Mouse (Mus musculus): ENCODE measurements around the gene C1ql3.

The C1ql3 gene

GRCm38 (mm10) chr2:13011472-13011871 is at the start of gene C1ql3:
Gene C1ql3, minus strand, starts transcription at chr2:13011806.
- DNase-seq: no peak

- DNase-seq: no peak
Measured at GRCm38 (mm10) chr2:13060426-13061170, 49.0 kb upstream of the C1ql3 start.

GRCm38 (mm10) chr2:13048649-13049048 is 37.0 kb upstream of the C1ql3 start:
- no peak for DNase-seq

GRCm38 (mm10) chr2:13044555-13044954 is 32.9 kb upstream of the C1ql3 start:
- DNase-seq: no peak

- DNase-seq: peak; percentile 37
Measured at GRCm38 (mm10) chr2:13039785-13040184, 28.2 kb upstream of the C1ql3 start.

- peak; percentile 30 for DNase-seq
Measured at GRCm38 (mm10) chr2:13038772-13039171, 27.2 kb upstream of the C1ql3 start.

GRCm38 (mm10) chr2:13018861-13019260 is 7.3 kb upstream of the C1ql3 start:
- no peak for DNase-seq

- DNase-seq: peak; percentile 24
Measured at GRCm38 (mm10) chr2:13018382-13018781, 6.8 kb upstream of the C1ql3 start.

GRCm38 (mm10) chr2:13011973-13012372 is 367 bp upstream of the C1ql3 start:
- DNase-seq: no peak

- DNase-seq: peak; percentile 93
Measured at GRCm38 (mm10) chr2:13010460-13011341, 905 bp downstream of the C1ql3 start.

GRCm38 (mm10) chr2:13010030-13010459 is 1.6 kb downstream of the C1ql3 start:
- DNase-seq: peak; percentile 87

GRCm38 (mm10) chr2:13009261-13009972 is 2.2 kb downstream of the C1ql3 start:
- no peak for DNase-seq

GRCm38 (mm10) chr2:13008433-13008832 is 3.2 kb downstream of the C1ql3 start:
- DNase-seq: no peak

GRCm38 (mm10) chr2:13000026-13000425 is 11.6 kb downstream of the C1ql3 start:
- no peak for DNase-seq

GRCm38 (mm10) chr2:12984901-12985732 is 26.5 kb downstream of the C1ql3 start:
- DNase-seq: no peak

- DNase-seq: no peak
Measured at GRCm38 (mm10) chr2:12978771-12979170, 32.8 kb downstream of the C1ql3 start.

- DNase-seq: no peak
Measured at GRCm38 (mm10) chr2:12977367-12977766, 34.2 kb downstream of the C1ql3 start.

GRCm38 (mm10) chr2:12973752-12974151 is 37.9 kb downstream of the C1ql3 start:
- DNase-seq: no peak

GRCm38 (mm10) chr2:12970049-12970724 is 41.4 kb downstream of the C1ql3 start:
- DNase-seq: peak; percentile 65

GRCm38 (mm10) chr2:12956703-12957424 is 54.7 kb downstream of the C1ql3 start:
- no peak for DNase-seq

All from heart, adult 11 months (tissue).